41 mouse cellular contexts compared by ENCODE assay signal in genomic region chr10:108660295-108660694, GRCm38 (mm10). TPM values are rescaled to one million over a fixed set of nuclear protein-coding genes. Genes with fewer than 3 reads are reported as not detected.
"Had no signal": no experiment of that assay in that cellular context is flagged by ENCODE, and none has a peak within 500 bp of the region (broad histone marks: within the 10 kb centered on the region; RNA-seq: fewer than 3 reads in every experiment).

No protein-coding gene starts in this region.

- H3K4me1 ChIP-seq: heart, embryonic 10.5 days; heart, embryonic 12.5 days; heart, embryonic 13.5 days; heart, embryonic 15.5 days; hindbrain, embryonic 10.5 days; hindbrain, embryonic 12.5 days; hindbrain, embryonic 13.5 days; hindbrain, embryonic 15.5 days; intestine, embryonic 15.5 days; kidney, embryonic 15.5 days had no signal

- DNase-seq: heart, postnatal 10 days; heart, postnatal 14 days; heart, postnatal 36 days; heart, postnatal 4 days; kidney, adult 11 months; kidney, adult 18-20 months; kidney, adult 2 months; kidney, adult 8-10 months; kidney, adult 9 months; kidney, postnatal 10 days; kidney, postnatal 14 days; kidney, postnatal 25 days; kidney, postnatal 36 days; kidney, postnatal 4 days; layer of hippocampus, adult 9-11 months; layer of hippocampus, postnatal 36 days had no signal

- H3K4me3 ChIP-seq: heart, embryonic 10.5 days; heart, embryonic 12.5 days; heart, embryonic 13.5 days; heart, embryonic 15.5 days; hindbrain, embryonic 10.5 days; hindbrain, embryonic 12.5 days; hindbrain, embryonic 13.5 days; hindbrain, embryonic 15.5 days; intestine, embryonic 15.5 days; kidney, embryonic 15.5 days had no signal

- H3K27ac ChIP-seq: heart, embryonic 10.5 days; heart, embryonic 13.5 days; heart, embryonic 15.5 days; hindbrain, embryonic 10.5 days; hindbrain, embryonic 12.5 days; hindbrain, embryonic 13.5 days; hindbrain, embryonic 14.5 days; hindbrain, embryonic 15.5 days; hindbrain, postnatal 0 days; intestine, embryonic 15.5 days; kidney, embryonic 15.5 days; kidney, postnatal 0 days had no signal

RNA-seq across cellular contexts. Expression of gene Gm5136, which starts 39.7 kb away (rescaled TPM):
- total RNA-seq: heart, postnatal 10 days; heart, postnatal 14 days; heart, postnatal 25 days; heart, postnatal 36 days; heart, postnatal 4 days; hematopoietic stem cell, adult 5-6 weeks; hindbrain, postnatal 0 days had no signal
- polyA plus RNA-seq: heart, embryonic 10.5 days; heart, embryonic 11.5 days; heart, embryonic 12.5 days; heart, embryonic 13.5 days; heart, embryonic 14.5 days; heart, embryonic 15.5 days; heart, embryonic 16.5 days; heart, postnatal 0 days; hindbrain, embryonic 10.5 days; inflammation-experienced regulatory T-cells, adult 6 months; intestine, embryonic 15.5 days; intestine, embryonic 16.5 days; intestine, postnatal 0 days; kidney, adult 2 months; kidney, embryonic 14.5 days; kidney, embryonic 15.5 days; kidney, embryonic 16.5 days; kidney, postnatal 0 days; large intestine, adult 2 months had no signal
